Mouse (Mus musculus) granulocyte monocyte progenitor cell, adult 5-6 weeks (primary cell): ENCODE measurements around the gene Sox10. TPM values are rescaled to one million over a fixed set of nuclear protein-coding genes. Genes with fewer than 3 reads are reported as not detected.

ENCODE experiments used
- ATAC-seq: replicated peaks from 2 replicates; pipeline ENCODE4 v1.8.0; 2016; ENCODE audit warnings: mild to moderate bottlenecking, moderate TSS enrichment, inconsistent platforms; ENCODE audit not compliant: poor library complexity, severe bottlenecking
- total RNA-seq, 2 experiments: library from RNA; stranded (forward) in 1 of 2; stranded (reverse) in 1 of 2; fragments of 200-712, 200-1000 nt in 1 of 2; fragments of >200 nt in 1 of 2; fragmentation: Nextera tagmentation in 1 of 2; gene quantifications; 2 replicates each; pipeline ENCODE4 v1.2.3; 2014 to 2017

Sox10 gene
- total RNA-seq, 2 experiments from 2014 or later, result not detected

DNA sequence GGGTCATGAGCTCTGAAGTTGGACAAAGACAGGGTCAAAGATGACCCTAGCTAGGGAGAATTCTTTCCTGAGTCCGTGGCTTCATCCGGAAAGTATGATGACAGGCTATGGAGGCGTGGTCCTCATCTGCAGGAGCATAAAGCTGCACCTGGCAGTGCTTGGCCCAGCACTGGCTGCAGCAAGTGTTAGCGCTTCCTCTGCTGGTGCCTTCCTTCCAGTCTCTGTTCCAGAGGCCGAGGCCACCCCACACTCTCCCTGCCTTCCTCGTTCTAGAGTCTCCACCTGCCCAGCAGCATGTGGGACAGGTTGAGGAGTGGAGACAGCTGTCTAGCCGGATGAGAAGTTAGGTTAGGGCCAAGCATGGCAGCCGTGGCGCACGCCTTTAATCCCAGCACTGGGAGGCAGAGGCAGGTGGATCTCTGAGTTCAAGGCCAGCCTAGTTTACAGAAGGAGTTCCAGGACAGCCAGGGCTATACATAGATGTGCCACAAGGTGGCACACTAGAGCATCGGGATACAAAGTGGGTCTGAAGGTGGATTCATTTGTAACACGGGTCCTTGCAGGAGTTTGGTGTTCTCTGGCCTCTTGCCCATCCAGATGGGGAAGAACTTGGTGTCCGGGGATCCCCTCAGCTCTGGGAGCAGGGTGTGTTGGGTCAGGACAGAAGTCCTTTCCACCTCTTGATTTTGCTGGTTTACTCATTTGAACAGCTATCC is 38.7 kb downstream of the Sox10 start:
- peak; percentile 45; the same call in 1 of the 2 replicates for ATAC-seq

- no peak for ATAC-seq
Observed at GRCm38 (mm10) chr15:79124331-79124875, 40.6 kb downstream of the Sox10 start.

GRCm38 (mm10) chr15:79123751-79124150 is 41.3 kb downstream of the Sox10 start:
- no peak for ATAC-seq

GRCm38 (mm10) chr15:79122546-79122945 is 42.5 kb downstream of the Sox10 start:
- no peak for ATAC-seq

DNA sequence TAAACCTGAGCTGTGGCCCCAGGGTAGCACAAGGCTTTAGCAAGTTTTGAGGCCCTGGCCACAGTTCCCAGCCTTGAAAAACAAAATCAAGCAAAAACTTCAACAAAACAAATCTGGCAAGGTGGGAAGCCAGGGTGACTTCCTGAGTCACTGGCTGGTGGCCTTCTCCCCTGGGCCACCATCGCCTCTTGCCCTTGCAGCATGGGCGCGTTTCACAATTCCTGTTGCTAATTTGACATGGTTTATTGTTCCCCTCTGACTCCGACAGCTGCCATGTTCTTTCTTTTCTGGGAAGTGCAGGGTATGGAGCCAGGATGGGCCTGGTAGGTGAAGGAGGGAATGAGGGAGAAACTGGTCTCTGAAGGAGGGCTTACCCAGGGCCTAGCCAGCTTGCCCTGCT is 42.9 kb downstream of the Sox10 start:
- ATAC-seq, result no peak

- no peak for ATAC-seq
Observed at GRCm38 (mm10) chr15:79119491-79119890, 45.5 kb downstream of the Sox10 start.

DNA sequence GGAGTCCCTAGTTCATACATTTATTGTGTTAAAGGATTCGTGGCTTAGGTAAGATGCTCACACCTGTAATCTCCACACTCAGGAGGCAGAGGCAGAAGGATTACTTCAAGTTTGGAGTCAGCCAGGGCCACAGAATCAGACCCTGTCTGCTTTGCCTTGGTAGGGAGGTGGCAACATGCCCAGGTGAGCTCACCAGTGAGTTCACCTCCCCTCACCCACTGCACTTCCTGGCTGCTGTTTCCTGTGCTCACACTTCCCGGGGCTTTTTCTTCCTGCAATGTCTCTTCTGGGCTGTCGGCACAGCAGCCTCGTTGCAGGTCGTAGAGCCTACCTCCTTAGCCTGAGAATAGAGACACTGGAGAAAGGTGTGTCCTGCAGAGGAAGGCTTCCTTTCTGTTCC is 49.8 kb downstream of the Sox10 start:
- no peak for ATAC-seq

DNA sequence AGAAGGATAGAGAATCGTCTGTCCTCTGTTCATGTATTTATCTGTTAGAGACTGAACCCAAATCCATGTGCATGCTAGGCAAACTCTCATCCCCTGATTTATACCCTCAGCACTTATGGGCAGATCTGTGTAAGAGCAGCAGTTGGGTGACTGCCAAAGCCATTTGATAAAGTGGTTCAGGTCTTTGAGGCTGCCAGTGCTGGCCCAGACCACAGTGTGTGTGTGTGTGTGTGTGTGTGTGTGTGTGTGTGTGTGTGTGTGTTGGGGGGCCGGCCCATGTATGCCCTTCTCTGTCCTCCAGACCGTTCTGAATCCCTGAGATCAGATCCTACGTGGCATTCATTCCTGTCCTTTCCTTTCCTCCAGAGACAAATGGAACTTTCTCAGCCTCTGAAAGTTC is 53.3 kb downstream of the Sox10 start:
- ATAC-seq, result no peak

DNA sequence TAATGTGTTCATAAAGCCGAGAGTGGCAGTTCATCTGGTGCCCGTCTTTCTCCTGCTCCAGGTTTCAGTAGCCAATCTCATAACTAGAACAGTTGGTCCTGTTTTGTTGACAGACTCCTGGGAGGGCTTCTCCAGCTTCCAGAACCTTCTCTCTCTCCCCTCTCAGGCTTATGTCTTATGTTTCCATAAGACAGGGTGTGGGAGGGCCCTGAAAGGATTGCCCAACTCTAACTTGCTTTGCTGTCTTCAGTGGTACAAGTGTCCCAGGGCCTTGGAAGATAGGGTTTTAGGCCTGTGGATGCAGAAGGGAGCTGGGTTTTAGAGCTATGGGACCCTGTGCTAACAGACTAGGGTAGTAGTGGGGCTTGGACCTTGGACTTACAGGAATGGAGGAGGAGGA is 54.5 kb downstream of the Sox10 start:
- ATAC-seq, result no peak

DNA sequence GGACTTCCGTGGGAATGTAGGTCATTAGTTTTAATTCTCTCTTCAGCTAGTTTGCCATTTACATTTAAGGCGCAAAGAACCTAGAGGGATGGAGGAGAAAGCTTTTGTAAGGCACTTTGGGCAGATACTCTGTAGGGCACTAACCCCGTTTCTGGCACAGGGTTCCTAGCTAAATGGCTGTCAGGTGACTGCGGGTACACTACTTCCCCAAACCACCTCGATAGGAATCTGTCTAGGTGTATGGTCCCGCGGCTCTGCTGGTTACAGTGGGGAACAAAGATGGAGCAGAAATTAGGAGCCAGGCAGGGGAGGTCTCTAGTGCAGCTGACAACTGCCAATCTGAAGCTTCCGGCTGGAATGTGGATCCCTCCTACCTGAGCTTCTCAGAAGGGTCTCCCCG is 55.0 kb downstream of the Sox10 start:
- no peak for ATAC-seq

DNA sequence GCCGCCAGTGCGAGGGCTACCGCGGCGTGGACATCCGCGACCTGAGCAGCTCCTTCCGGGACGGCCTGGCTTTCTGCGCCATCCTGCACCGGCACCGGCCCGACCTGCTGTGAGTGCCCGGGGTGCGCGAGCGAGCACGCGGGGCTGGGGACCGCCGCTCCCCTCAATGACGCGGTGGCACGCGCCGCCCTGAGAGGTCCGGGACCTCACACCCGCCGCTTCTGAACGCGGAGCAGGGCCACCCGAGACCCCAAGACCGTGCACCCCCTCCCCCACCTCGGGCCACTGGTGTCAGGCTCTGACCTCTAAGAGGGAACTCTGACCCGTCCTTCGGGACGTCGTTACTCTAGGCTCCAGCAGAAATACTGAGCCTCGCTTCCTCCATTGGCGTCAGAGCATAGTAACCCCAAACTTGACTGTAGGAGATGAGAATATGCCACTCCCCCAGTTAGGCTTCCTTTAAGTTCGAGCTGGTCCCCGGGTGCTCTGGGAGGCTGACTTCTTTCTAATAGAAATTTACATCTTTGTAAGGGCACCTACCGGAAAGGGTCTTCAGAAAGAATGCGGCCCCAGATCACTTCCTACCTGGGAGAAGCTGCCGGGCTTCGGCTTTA is 55.6 kb downstream of the Sox10 start:
- peak; percentile 39 for ATAC-seq

DNA sequence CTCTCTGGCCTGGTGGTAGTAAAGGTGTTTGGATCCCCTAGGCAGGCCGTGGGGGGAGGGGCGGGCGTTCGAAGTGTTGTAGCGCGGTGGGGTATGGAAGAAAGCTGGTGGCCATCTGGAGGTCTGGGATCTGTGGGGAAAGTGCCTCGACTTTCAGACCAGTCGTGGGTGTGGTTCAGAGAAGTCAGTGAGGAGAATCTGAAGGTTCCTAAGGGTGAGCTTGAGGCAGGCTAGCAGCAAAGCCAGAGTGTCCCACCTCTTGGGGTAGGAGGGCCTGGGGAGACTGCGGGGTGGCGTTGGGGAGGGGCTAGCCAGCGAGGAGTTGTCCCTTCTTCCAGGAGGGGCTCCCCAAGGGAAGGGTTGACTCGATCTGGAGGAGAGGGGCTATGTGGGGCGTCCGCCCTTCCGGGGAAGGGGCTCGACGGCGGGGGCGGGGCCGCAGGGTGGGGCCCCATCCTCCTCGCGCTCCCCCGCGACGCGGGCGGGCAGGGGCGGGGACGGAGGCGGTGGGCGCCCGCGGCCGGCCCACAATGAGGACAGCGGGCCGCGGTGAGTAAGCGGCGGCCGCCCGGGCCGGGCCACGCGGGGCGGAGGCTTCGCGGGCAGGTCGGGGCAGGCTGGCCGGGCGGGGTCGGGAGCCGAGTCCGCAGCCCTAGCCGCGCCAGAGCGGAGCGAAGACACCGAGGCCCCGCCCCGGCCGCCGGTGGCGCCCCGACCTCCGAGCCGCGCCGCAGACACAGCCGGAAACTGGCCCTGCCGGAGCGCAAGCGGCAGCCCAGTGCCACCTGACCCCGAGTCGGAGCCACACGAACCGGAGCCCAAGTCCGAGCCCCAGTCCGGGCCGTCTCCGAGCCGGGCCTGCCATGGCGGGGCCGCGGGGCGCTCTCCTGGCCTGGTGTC is 56.4 kb downstream of the Sox10 start, which contains the start of gene Micall1:
Gene Micall1 (plus strand): TSS at position 478 of the 900 bp plus-strand sequence.
- ATAC-seq, result peak; percentile 57

GRCm38 (mm10) chr15:79107966-79108365 is 57.1 kb downstream of the Sox10 start:
- ATAC-seq, result no peak

DNA sequence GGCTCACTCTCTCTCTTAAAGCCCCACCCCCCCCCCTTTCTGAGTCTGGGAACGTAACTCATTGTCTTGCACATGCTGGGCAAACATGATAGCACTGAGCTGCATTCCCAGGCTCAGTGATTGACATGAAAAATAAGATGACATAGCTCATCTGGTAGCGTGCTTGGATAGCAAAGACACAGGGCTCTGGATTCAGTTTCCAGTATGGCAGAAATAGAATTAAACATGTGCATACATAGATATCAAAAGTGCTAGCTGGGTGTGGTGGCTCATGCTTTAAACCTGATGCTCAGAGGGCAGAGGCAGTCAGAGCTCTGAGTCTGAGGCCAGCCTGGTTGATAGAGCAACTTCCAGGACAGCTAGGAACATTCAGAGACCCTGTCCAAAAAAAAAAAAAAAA is 59.2 kb downstream of the Sox10 start:
- ATAC-seq, result no peak

Other genes with a start within 250 kb of the Sox10 start
- gene Lgals1, start 238.5 kb downstream of the Sox10 start, total RNA-seq (2014; fragmentation: Nextera tagmentation), result 677 and 745 TPM in 2 replicates
- 746 and 991 TPM in 2 replicates for gene Lgals1, start 238.5 kb downstream of the Sox10 start, total RNA-seq (2017)
- 34.4 and 60.8 TPM in 2 replicates for gene Nol12, start 230.3 kb downstream of the Sox10 start, total RNA-seq (2014; fragmentation: Nextera tagmentation)
- gene Nol12, start 230.3 kb downstream of the Sox10 start, total RNA-seq (2017), result 20.1 and 30.7 TPM in 2 replicates
- 44.7 and 55.4 TPM in 2 replicates for gene Triobp, start 217.5 kb downstream of the Sox10 start, total RNA-seq (2014; fragmentation: Nextera tagmentation)
- gene Triobp, start 217.5 kb downstream of the Sox10 start, total RNA-seq (2017), result 20.6 and 32.3 TPM in 2 replicates
- 10.6 and 17.0 TPM in 2 replicates for gene H1f0, start 136.8 kb downstream of the Sox10 start, total RNA-seq (2014; fragmentation: Nextera tagmentation)
- 19.6 and 24.4 TPM in 2 replicates for gene H1f0, start 136.8 kb downstream of the Sox10 start, total RNA-seq (2017)
- gene Galr3, start 123.4 kb downstream of the Sox10 start, total RNA-seq (2014; fragmentation: Nextera tagmentation), result 0.73 TPM in 1 of 2 replicates, not detected in the other
- gene Galr3, start 123.4 kb downstream of the Sox10 start, total RNA-seq (2017), result 0.65 and 2.1 TPM in 2 replicates
- gene Ankrd54, start 102.3 kb downstream of the Sox10 start, total RNA-seq (2014; fragmentation: Nextera tagmentation), result 14.5 and 21.9 TPM in 2 replicates
- gene Ankrd54, start 102.3 kb downstream of the Sox10 start, total RNA-seq (2017), result 14.0 and 20.8 TPM in 2 replicates
- 228 and 235 TPM in 2 replicates for gene Eif3l, start 90.1 kb downstream of the Sox10 start, total RNA-seq (2014; fragmentation: Nextera tagmentation)
- 310 and 312 TPM in 2 replicates for gene Eif3l, start 90.1 kb downstream of the Sox10 start, total RNA-seq (2017)
- gene Micall1, start 56.3 kb downstream of the Sox10 start, total RNA-seq (2014; fragmentation: Nextera tagmentation), result 7.6 and 13.5 TPM in 2 replicates
- gene Micall1, start 56.3 kb downstream of the Sox10 start, total RNA-seq (2017), result 4.1 and 7.1 TPM in 2 replicates
- 60.5 and 134 TPM in 2 replicates for gene Polr2f, start 24.2 kb downstream of the Sox10 start, total RNA-seq (2014; fragmentation: Nextera tagmentation)
- 91.1 and 113 TPM in 2 replicates for gene Polr2f, start 24.2 kb downstream of the Sox10 start, total RNA-seq (2017)
- gene 1700088E04Rik, start 24.0 kb downstream of the Sox10 start, total RNA-seq (2014; fragmentation: Nextera tagmentation), result not detected in 2 replicates
- gene 1700088E04Rik, start 24.0 kb downstream of the Sox10 start, total RNA-seq (2017), result not detected in 2 replicates
- 7.8 and 11.3 TPM in 2 replicates for gene Pick1, start 63.9 kb upstream of the Sox10 start, total RNA-seq (2014; fragmentation: Nextera tagmentation)
- 5.3 and 8.4 TPM in 2 replicates for gene Pick1, start 63.9 kb upstream of the Sox10 start, total RNA-seq (2017)
- 0.83 TPM in 1 of 2 replicates, not detected in the other for gene Gm49486, start 64.2 kb upstream of the Sox10 start, total RNA-seq (2014; fragmentation: Nextera tagmentation)
- gene Gm49486, start 64.2 kb upstream of the Sox10 start, total RNA-seq (2017), result 0.52 TPM in 1 of 2 replicates, not detected in the other
- gene Slc16a8, start 89.5 kb upstream of the Sox10 start, total RNA-seq (2014; fragmentation: Nextera tagmentation), result not detected in 2 replicates
- not detected in 2 replicates for gene Slc16a8, start 89.5 kb upstream of the Sox10 start, total RNA-seq (2017)
- not detected in 2 replicates for gene Baiap2l2, start 120.3 kb upstream of the Sox10 start, total RNA-seq (2014; fragmentation: Nextera tagmentation)
- gene Baiap2l2, start 120.3 kb upstream of the Sox10 start, total RNA-seq (2017), result not detected in 2 replicates
- 15.3 and 20.4 TPM in 2 replicates for gene Pla2g6, start 163.2 kb upstream of the Sox10 start, total RNA-seq (2014; fragmentation: Nextera tagmentation)
- gene Pla2g6, start 163.2 kb upstream of the Sox10 start, total RNA-seq (2017), result 9.2 and 13.0 TPM in 2 replicates
- gene Maff, start 181.4 kb upstream of the Sox10 start, total RNA-seq (2014; fragmentation: Nextera tagmentation), result 0.41 TPM in 1 of 2 replicates, not detected in the other
- gene Maff, start 181.4 kb upstream of the Sox10 start, total RNA-seq (2017), result 2.8 TPM in 2 replicates
- 19.7 and 30.2 TPM in 2 replicates for gene Tmem184b, start 238.3 kb upstream of the Sox10 start, total RNA-seq (2014; fragmentation: Nextera tagmentation)
- gene Tmem184b, start 238.3 kb upstream of the Sox10 start, total RNA-seq (2017), result 2.6 and 6.4 TPM in 2 replicates